Mouse (Mus musculus): ENCODE results near the gene Cbx8. TPM values are rescaled to one million over a fixed set of nuclear protein-coding genes. Genes with fewer than 3 reads are reported as not detected.

The Cbx8 gene
- polyA plus RNA-seq, 1 experiment from 2014 or later: 6.1 TPM

DNA sequence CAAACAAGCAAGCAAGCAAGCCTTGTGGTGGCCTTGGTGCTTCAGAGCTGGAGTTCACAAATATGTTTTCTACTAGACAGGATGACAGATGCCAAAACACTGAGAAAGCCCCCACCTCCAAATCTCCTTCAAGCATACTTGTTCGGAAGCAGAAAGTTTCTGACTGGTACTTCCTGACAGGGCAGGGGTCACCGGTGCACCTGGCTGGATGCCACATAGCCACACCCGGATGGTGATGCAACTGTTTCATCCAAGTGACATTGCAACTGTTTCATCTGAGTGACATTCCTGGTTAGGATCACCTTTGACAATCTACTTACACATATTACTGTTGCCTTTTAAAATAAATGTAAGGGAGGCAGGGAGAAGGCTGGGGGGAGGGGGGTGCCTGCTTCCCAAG is 43.6 kb downstream of the Cbx8 start:
- peaks cover 87% of the 10 kb centered on the region for H3K27me3 ChIP-seq (replicated peaks)
- ATAC-seq (ENCODE audit: extremely low read depth, insufficient number of reproducible peaks, low FRiP score, low TSS enrichment): no peak
- H3K4me1 ChIP-seq: peaks cover 18% of the 10 kb centered on the region; the same call in 1 of the 2 replicates
- H3K36me3 ChIP-seq: no peaks in the 10 kb centered on the region
- H3K9me3 ChIP-seq: no peaks in the 10 kb centered on the region
- no peak overlapping the region for H3K4me2 ChIP-seq
- 60% methylated on average over 3 of the region's 3 CpGs for WGBS
- no peak overlapping the region for H3K4me3 ChIP-seq
- no peak overlapping the region for H3K27ac ChIP-seq (replicated peaks)
- no peak overlapping the region for H3K9ac ChIP-seq

DNA sequence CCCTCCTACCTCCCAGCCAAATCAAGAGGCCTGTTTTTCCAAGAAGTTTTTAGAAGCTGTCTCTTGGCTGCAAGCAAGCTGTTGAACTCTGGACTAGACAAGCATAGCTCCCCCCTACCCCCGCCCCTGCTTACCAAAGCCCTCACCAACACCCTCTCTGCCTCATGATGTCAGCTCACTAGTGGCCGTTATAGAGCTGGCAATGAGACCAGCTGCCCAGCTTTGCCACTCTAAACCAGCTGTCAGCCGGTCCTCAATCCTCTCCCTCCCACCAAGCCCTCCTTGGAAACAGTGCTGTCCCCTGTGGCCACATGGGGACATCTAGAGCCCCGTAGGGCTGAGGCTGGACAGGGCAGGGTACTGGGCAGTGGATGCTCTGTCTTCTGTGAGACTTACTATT is 45.3 kb downstream of the Cbx8 start:
- no peak for ATAC-seq (ENCODE audit: extremely low read depth, insufficient number of reproducible peaks, low FRiP score, low TSS enrichment)
- no peak overlapping the region for H3K4me2 ChIP-seq
- no peak overlapping the region for H3K27ac ChIP-seq (replicated peaks)
- no peak overlapping the region for H3K4me3 ChIP-seq
- peaks cover 71% of the 10 kb centered on the region for H3K27me3 ChIP-seq (replicated peaks)
- 36% methylated on average over 4 of the region's 4 CpGs for WGBS
- no peaks in the 10 kb centered on the region for H3K36me3 ChIP-seq
- H3K9me3 ChIP-seq: no peaks in the 10 kb centered on the region
- peaks cover 18% of the 10 kb centered on the region; the same call in 1 of the 2 replicates for H3K4me1 ChIP-seq
- H3K9ac ChIP-seq: no peak overlapping the region

DNA sequence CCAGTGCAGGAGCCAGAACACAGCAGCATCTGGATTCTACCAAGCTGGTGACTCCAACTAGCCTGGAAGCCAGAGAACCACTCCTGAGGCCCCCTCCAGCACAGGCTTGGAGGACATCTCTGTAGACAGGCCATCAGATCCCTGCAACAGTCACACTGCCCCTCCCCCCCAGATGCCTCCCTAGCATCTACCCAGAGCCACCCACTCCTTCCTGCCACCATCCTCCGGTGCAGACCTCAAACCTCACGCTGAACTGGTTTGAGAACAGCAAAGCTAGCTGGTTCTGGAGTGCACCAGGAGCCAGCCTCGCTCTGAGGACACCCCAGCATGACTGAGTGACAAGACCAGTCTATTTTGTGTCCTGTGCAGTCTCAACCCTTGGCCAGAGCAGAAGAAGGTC is 48.0 kb downstream of the Cbx8 start:
- WGBS: 36% methylated on average over 3 of the region's 3 CpGs
- Histone ChIP-seq H3K4me3 (no peak overlapping the region), H3K36me3 (no peaks in the 10 kb centered on the region), H3K9me3 (no peaks in the 10 kb centered on the region), H3K27me3 (replicated peaks) (peaks cover 55% of the 10 kb centered on the region), H3K4me2 (no peak overlapping the region), H3K27ac (replicated peaks) (no peak overlapping the region), H3K9ac (no peak overlapping the region), H3K4me1 (peaks cover 8% of the 10 kb centered on the region; the same call in 1 of the 2 replicates)
- ATAC-seq (ENCODE audit: extremely low read depth, insufficient number of reproducible peaks, low FRiP score, low TSS enrichment): no peak

DNA sequence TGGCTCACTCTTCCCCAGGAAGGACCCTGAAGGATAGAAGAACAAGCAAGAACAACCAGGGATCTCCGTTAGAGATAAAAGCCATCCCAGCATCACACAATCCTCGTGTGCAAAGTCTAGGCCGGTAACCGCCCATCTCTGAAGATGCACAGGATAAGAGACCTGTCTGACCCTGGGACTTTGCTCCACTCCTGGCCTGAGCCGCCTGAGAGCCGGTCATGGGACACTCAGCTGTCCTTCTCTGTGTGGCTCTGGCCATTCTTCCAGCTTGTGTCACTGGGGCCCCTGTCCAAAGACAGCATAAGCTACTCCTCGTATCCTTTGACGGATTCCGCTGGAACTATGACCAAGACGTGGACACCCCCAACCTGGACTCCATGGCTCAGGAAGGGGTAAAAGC is 52.8 kb downstream of the Cbx8 start, which contains the start of gene Enpp7:
Enpp7 (plus strand) TSS at position 190 of the 400 bp plus-strand sequence.
- H3K27ac ChIP-seq (replicated peaks): no peak within 1 kb of the TSS

More for the DNA sequence above, 52.8 kb downstream of the Cbx8 start, which contains the start of gene Enpp7:
- H3K9me3 ChIP-seq: no peaks in the 10 kb centered on the region
- peaks cover 23% of the 10 kb centered on the region for H3K27me3 ChIP-seq (replicated peaks)
- H3K4me3 ChIP-seq: no peak within 1 kb of the TSS
- no peak within 1 kb of the TSS for H3K9ac ChIP-seq
- no peaks in the 10 kb centered on the region for H3K36me3 ChIP-seq
- H3K4me2 ChIP-seq: no peak within 1 kb of the TSS
- H3K4me1 ChIP-seq: peaks cover 20% of the 10 kb centered on the region
- 80% methylated on average over 10 of the region's 10 CpGs for WGBS
- ATAC-seq (ENCODE audit: extremely low read depth, insufficient number of reproducible peaks, low FRiP score, low TSS enrichment): no peak

Other genes starting within 250 kb of the Cbx8 start
- 0.13 and 0.20 TPM in 2 replicates for gene Rbfox3, start 129.4 kb downstream of the Cbx8 start, polyA plus RNA-seq (2015; fragmentation: Nextera tagmentation; extraction: Ambion mirVana)
- gene Enpp7, start 52.8 kb downstream of the Cbx8 start, polyA plus RNA-seq (2015; fragmentation: Nextera tagmentation; extraction: Ambion mirVana): not detected in 2 replicates
- gene Cbx2, start 18.0 kb downstream of the Cbx8 start, polyA plus RNA-seq (2015; fragmentation: Nextera tagmentation; extraction: Ambion mirVana): 17.6 and 18.9 TPM in 2 replicates
- 8.0 and 9.5 TPM in 2 replicates for gene Cbx4, start 45.3 kb upstream of the Cbx8 start, polyA plus RNA-seq (2015; fragmentation: Nextera tagmentation; extraction: Ambion mirVana)
- gene Tbc1d16, start 187.5 kb upstream of the Cbx8 start, polyA plus RNA-seq (2015; fragmentation: Nextera tagmentation; extraction: Ambion mirVana): 9.6 and 9.7 TPM in 2 replicates
- gene Ccdc40, start 187.6 kb upstream of the Cbx8 start, polyA plus RNA-seq (2015; fragmentation: Nextera tagmentation; extraction: Ambion mirVana): 1.5 and 3.1 TPM in 2 replicates
- 103 and 104 TPM in 2 replicates for gene Gaa, start 226.9 kb upstream of the Cbx8 start, polyA plus RNA-seq (2015; fragmentation: Nextera tagmentation; extraction: Ambion mirVana)